Mouse (Mus musculus): ENCODE results near the gene Gla. TPM values are rescaled to one million over a fixed set of nuclear protein-coding genes. Genes with fewer than 3 reads are reported as not detected.
"Not testable (repeated sequence)": the region's sequence is repeated elsewhere in the genome, so short reads cannot be mapped to it uniquely, and the experiment has no call there.

Gene Gla
- polyA plus RNA-seq, 2 experiments = 1.7 to 3.9 TPM

DNA sequence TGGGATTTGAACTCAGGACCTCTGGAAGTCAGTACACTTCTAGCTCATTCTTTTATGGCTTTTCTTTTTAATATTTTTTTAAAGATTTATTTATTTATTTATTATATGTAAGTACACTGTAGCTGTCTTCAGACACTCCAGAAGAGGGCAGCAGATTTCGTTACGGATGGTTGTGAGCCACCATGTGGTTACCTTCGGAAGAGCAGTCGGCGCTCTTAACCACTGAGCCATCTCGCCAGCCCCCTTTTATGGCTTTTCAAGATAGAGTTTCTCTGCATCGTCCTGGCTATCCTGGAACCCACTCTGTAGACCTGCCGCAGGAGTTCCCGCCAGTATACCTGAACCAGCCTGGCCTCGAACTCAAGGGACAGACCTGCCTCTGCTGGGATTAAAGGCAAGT lies 61.1 kb downstream of the Gla start:
- H3K27me3 ChIP-seq (ENCODE audit: control insufficient read depth, insufficient read depth, low read length); H3K4me1 ChIP-seq (replicated peaks; ENCODE audit: control insufficient read depth in 2 of 2, insufficient read depth in 2 of 2, low read length in 1 of 2); H3K9me3 ChIP-seq (ENCODE audit: control insufficient read depth, low read length); H3K27ac ChIP-seq; H3K36me3 ChIP-seq (replicated peaks; ENCODE audit: control insufficient read depth, insufficient read depth, low read depth): not testable (repeated sequence)
- Histone ChIP-seq H3K9ac (replicated peaks) (peak overlapping the region; percentile 71), H3K4me2 (ENCODE audit: low read depth) (peak overlapping the region; percentile 74), H3K4me3 (ENCODE audit: insufficient read depth in 1 of 2, low read depth in 2 of 2, low read length in 2 of 2) (peak overlapping the region; percentile 69 to 95)
- WGBS (ENCODE audit: insufficient replicate concordance) = 15% methylated on average over 10 of the region's 10 CpGs
- DNase-seq (ENCODE audit: low read depth in 3 of 3, low spot score in 3 of 3) = peak in 2 of 3 experiments; percentile 31 to 32
- ATAC-seq (ENCODE audit: insufficient read depth) = peak; percentile 34
- peak; percentile 74 for TF ChIP-seq CTCF (IDR thresholded peaks at IDR 0.05; ENCODE audit: low read depth)

Other genes starting within 250 kb of the Gla start
- gene Drp2, start 196.6 kb downstream of the Gla start, polyA plus RNA-seq (2012; rRNA removed) = 0.42 and 0.54 TPM in 2 replicates
- 0.05 and 0.08 TPM in 2 replicates for gene Drp2, start 196.6 kb downstream of the Gla start, polyA plus RNA-seq (2014; fragmentation: Nextera tagmentation; extraction: Ambion mirVana)
- not detected in 2 replicates for gene Taf7l, start 124.6 kb downstream of the Gla start, polyA plus RNA-seq (2012; rRNA removed)
- gene Taf7l, start 124.6 kb downstream of the Gla start, polyA plus RNA-seq (2014; fragmentation: Nextera tagmentation; extraction: Ambion mirVana) = not detected in 2 replicates
- 10.1 and 18.7 TPM in 2 replicates for gene Timm8a1, start 59.3 kb downstream of the Gla start, polyA plus RNA-seq (2012; rRNA removed)
- 92.5 and 92.8 TPM in 2 replicates for gene Timm8a1, start 59.3 kb downstream of the Gla start, polyA plus RNA-seq (2014; fragmentation: Nextera tagmentation; extraction: Ambion mirVana)
- gene Btk, start 17.6 kb downstream of the Gla start, polyA plus RNA-seq (2012; rRNA removed) = 9.1 and 16.3 TPM in 2 replicates
- gene Btk, start 17.6 kb downstream of the Gla start, polyA plus RNA-seq (2014; fragmentation: Nextera tagmentation; extraction: Ambion mirVana) = 10.9 and 13.4 TPM in 2 replicates
- gene Rpl36a, start 15.5 kb downstream of the Gla start, polyA plus RNA-seq (2012; rRNA removed) = 600 and 1,190 TPM in 2 replicates
- 428 and 436 TPM in 2 replicates for gene Rpl36a, start 15.5 kb downstream of the Gla start, polyA plus RNA-seq (2014; fragmentation: Nextera tagmentation; extraction: Ambion mirVana)
- 28.6 and 47.4 TPM in 2 replicates for gene Hnrnph2, start 54 bp upstream of the Gla start, polyA plus RNA-seq (2012; rRNA removed)
- 53.7 and 60.1 TPM in 2 replicates for gene Hnrnph2, start 54 bp upstream of the Gla start, polyA plus RNA-seq (2014; fragmentation: Nextera tagmentation; extraction: Ambion mirVana)
- gene Armcx4, start 85.4 kb upstream of the Gla start, polyA plus RNA-seq (2012; rRNA removed) = 0.80 and 1.3 TPM in 2 replicates
- gene Armcx4, start 85.4 kb upstream of the Gla start, polyA plus RNA-seq (2014; fragmentation: Nextera tagmentation; extraction: Ambion mirVana) = 0.23 and 0.36 TPM in 2 replicates
- 2.0 and 4.3 TPM in 2 replicates for gene Armcx1, start 116.8 kb upstream of the Gla start, polyA plus RNA-seq (2012; rRNA removed)
- gene Armcx1, start 116.8 kb upstream of the Gla start, polyA plus RNA-seq (2014; fragmentation: Nextera tagmentation; extraction: Ambion mirVana) = 4.4 and 4.7 TPM in 2 replicates
- 3.2 and 5.0 TPM in 2 replicates for gene Armcx6, start 150.3 kb upstream of the Gla start, polyA plus RNA-seq (2012; rRNA removed)
- gene Armcx6, start 150.3 kb upstream of the Gla start, polyA plus RNA-seq (2014; fragmentation: Nextera tagmentation; extraction: Ambion mirVana) = 3.7 and 3.9 TPM in 2 replicates
- 4.7 and 9.0 TPM in 2 replicates for gene Armcx3, start 155.5 kb upstream of the Gla start, polyA plus RNA-seq (2012; rRNA removed)
- gene Armcx3, start 155.5 kb upstream of the Gla start, polyA plus RNA-seq (2014; fragmentation: Nextera tagmentation; extraction: Ambion mirVana) = 14.4 and 16.1 TPM in 2 replicates
- gene Armcx2, start 208.1 kb upstream of the Gla start, polyA plus RNA-seq (2012; rRNA removed) = 6.1 and 7.4 TPM in 2 replicates
- 7.2 and 9.9 TPM in 2 replicates for gene Armcx2, start 208.1 kb upstream of the Gla start, polyA plus RNA-seq (2014; fragmentation: Nextera tagmentation; extraction: Ambion mirVana)

All from liver, embryonic 14.5 days (tissue).